Mouse (Mus musculus) kidney, adult 2 months (tissue): Measurements from ENCODE around the gene Mut.

Experiments
- CTCF ChIP-seq: fragments of 200-500 bp; conservative IDR thresholded peaks from 2 replicates; pipeline ENCODE4 v1.5.1; 2011; ENCODE audit warnings: low read depth, mild to moderate bottlenecking, control low read depth, low read length, moderate library complexity, mixed read lengths; ENCODE audit not compliant: insufficient read depth, insufficient read length
- POLR2A ChIP-seq: fragments of 200-500 bp; IDR thresholded peaks from one replicate; pipeline ENCODE4 v1.6.1; 2011; ENCODE audit warnings: low read depth, low read length, control low read depth

GRCm38 (mm10) chr17:40885155-40885554 lies 49.3 kb upstream of the Mut start:
- TF ChIP-seq CTCF: no peak
- no peak for TF ChIP-seq POLR2A
